In the genomic region with DNA sequence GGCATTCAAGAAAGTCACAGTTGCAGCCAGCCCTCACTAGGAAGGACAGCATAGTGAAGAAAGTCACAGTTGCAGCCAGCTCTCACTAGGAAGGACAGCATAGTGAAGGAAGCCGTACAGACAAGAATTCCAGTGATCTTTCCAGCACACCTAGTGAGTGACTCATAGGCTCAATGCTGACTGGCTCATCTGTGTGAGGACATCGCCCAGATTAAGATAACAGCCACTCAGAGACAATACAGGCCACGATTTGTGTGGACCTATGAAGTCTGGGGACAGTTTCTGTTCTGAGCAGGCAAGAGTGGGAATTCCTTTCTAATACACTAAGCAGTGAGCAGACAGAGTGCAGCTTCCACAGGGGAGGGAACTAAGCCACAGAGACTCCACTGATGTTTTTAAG, we compare ENCODE assay signal across 26 mouse cellular contexts. TPM values are rescaled to one million over a fixed set of nuclear protein-coding genes. Genes with fewer than 3 reads are reported as not detected.
A peak's percentile ranks its signal among the peaks of the same experiment; 100 is the strongest.
DNase-seq lines count a peak whose midpoint lies in the region; ATAC-seq and TF ChIP-seq lines count a peak whose summit lies in the region.
"Had no signal": no experiment of that assay in that cellular context is flagged by ENCODE, and none has a peak within 500 bp of the region (broad histone marks: within the 10 kb centered on the region; RNA-seq: fewer than 3 reads in every experiment).

No protein-coding gene starts in this region.

- no peak for TF ChIP-seq EP300 in heart, postnatal 0 days (IDR thresholded peaks at IDR 0.05; ENCODE audit: low read depth)

- H3K36me3 ChIP-seq in heart, postnatal 0 days (replicated peaks; ENCODE audit: control insufficient read depth, insufficient read depth, low read length) = no peaks in the 10 kb centered on the region
- no peaks in the 10 kb centered on the region for H3K36me3 ChIP-seq in intestine, embryonic 15.5 days
- H3K36me3 ChIP-seq: forebrain, embryonic 15.5 days; heart, embryonic 10.5 days; hindbrain, embryonic 12.5 days; kidney, embryonic 15.5 days; lung, embryonic 15.5 days; midbrain, embryonic 10.5 days; midbrain, embryonic 15.5 days; stomach, embryonic 15.5 days had no signal

- intact Hi-C loops in heart, postnatal 14 days (cut with DNase I) = no loop called here

- H3K4me3 ChIP-seq in heart, postnatal 0 days (ENCODE audit: low read depth, low read length) = no peak overlapping the region
- no peak overlapping the region for H3K4me3 ChIP-seq in intestine, embryonic 15.5 days (replicated peaks)
- H3K4me3 ChIP-seq: forebrain, embryonic 15.5 days; heart, embryonic 10.5 days; hindbrain, embryonic 12.5 days; kidney, embryonic 15.5 days; lung, embryonic 15.5 days; midbrain, embryonic 10.5 days; midbrain, embryonic 15.5 days; stomach, embryonic 15.5 days had no signal

- H3K4me1 ChIP-seq in heart, postnatal 0 days (ENCODE audit: control insufficient read depth, insufficient read depth) = no peaks in the 10 kb centered on the region
- no peaks in the 10 kb centered on the region for H3K4me1 ChIP-seq in intestine, embryonic 15.5 days (replicated peaks)
- H3K4me1 ChIP-seq: forebrain, embryonic 15.5 days; hindbrain, embryonic 12.5 days; kidney, embryonic 15.5 days; lung, embryonic 15.5 days; midbrain, embryonic 10.5 days; midbrain, embryonic 15.5 days; stomach, embryonic 15.5 days had no signal

- no peak overlapping the region for H3K9ac ChIP-seq in heart, postnatal 0 days (replicated peaks; ENCODE audit: low read depth, low read length)
- no peak overlapping the region for H3K9ac ChIP-seq in intestine, embryonic 15.5 days
- H3K9ac ChIP-seq: forebrain, embryonic 15.5 days; hindbrain, embryonic 12.5 days; kidney, embryonic 15.5 days; lung, embryonic 15.5 days; midbrain, embryonic 15.5 days; stomach, embryonic 15.5 days had no signal

- no peak overlapping the region for H3K27ac ChIP-seq in heart, postnatal 0 days (ENCODE audit: low read depth)
- no peak overlapping the region for H3K27ac ChIP-seq in intestine, embryonic 15.5 days
- H3K27ac ChIP-seq: forebrain, embryonic 15.5 days; heart, embryonic 10.5 days; hindbrain, embryonic 12.5 days; hindbrain, postnatal 0 days; kidney, embryonic 15.5 days; lung, embryonic 15.5 days; midbrain, embryonic 10.5 days; midbrain, embryonic 15.5 days; stomach, embryonic 15.5 days had no signal

- no peak overlapping the region for H3K4me2 ChIP-seq in heart, postnatal 0 days (ENCODE audit: low read depth, low read length)
- no peak overlapping the region for H3K4me2 ChIP-seq in intestine, embryonic 15.5 days (replicated peaks)
- H3K4me2 ChIP-seq: forebrain, embryonic 15.5 days; hindbrain, embryonic 12.5 days; kidney, embryonic 15.5 days; lung, embryonic 15.5 days; midbrain, embryonic 15.5 days; stomach, embryonic 15.5 days had no signal

- WGBS in heart, postnatal 0 days = 13% methylated on average over 3 of the region's 3 CpGs
- WGBS in intestine, embryonic 15.5 days = 38% methylated on average over 3 of the region's 3 CpGs

- ATAC-seq in heart, postnatal 0 days (ENCODE audit: insufficient read depth, low read depth) = no peak
- 0 out of 2 replicates have a peak, but pooled peaks have one; percentile 41 for ATAC-seq in intestine, embryonic 15.5 days
- ATAC-seq: CD4-positive, CD25-positive, alpha-beta regulatory T cell, adult 4 months; forebrain, embryonic 15.5 days; hindbrain, postnatal 0 days; midbrain, embryonic 15.5 days had no signal

- H3K9me3 ChIP-seq in heart, postnatal 0 days (replicated peaks; ENCODE audit: control insufficient read depth, low read length) = 0 out of 2 replicates have a peak, but pooled peaks cover 3% of the 10 kb centered on the region
- H3K9me3 ChIP-seq in intestine, embryonic 15.5 days = no peaks in the 10 kb centered on the region
- H3K9me3 ChIP-seq: lung, embryonic 15.5 days; midbrain, embryonic 10.5 days; midbrain, embryonic 15.5 days; stomach, embryonic 15.5 days had no signal

- no peak for TF ChIP-seq CTCF in heart, postnatal 0 days (IDR thresholded peaks at IDR 0.05; ENCODE audit: low read depth)

- DNase-seq in adrenal gland, adult 2 months = peak; percentile 6
- DNase-seq in adrenal gland, postnatal 4 days (ENCODE audit: low spot score in 2 of 2) = no peak
- DNase-seq in heart, postnatal 0 days (ENCODE audit: low spot score) = peak; percentile 18
- no peak for DNase-seq in heart, postnatal 14 days
- DNase-seq in B cell, adult 2 months = no peak
- no peak for DNase-seq in cerebellum, adult 11-12 months
- DNase-seq: adrenal gland, postnatal 14 days; cerebellum, adult 2 months; cerebellum, postnatal 14 days; gastrocnemius, postnatal 25 days; kidney, adult 18-20 months; kidney, postnatal 25 days; liver; right cerebral cortex, postnatal 25 days; thymus, postnatal 14 days had no signal

- H3K27me3 ChIP-seq in heart, postnatal 0 days (ENCODE audit: control insufficient read depth, insufficient read depth, low read length) = no peaks in the 10 kb centered on the region
- no peaks in the 10 kb centered on the region for H3K27me3 ChIP-seq in intestine, embryonic 15.5 days (replicated peaks)
- H3K27me3 ChIP-seq: forebrain, embryonic 15.5 days; hindbrain, embryonic 12.5 days; kidney, embryonic 15.5 days; lung, embryonic 15.5 days; midbrain, embryonic 15.5 days; stomach, embryonic 15.5 days had no signal

RNA-seq across cellular contexts. Expression of gene Maml3, which starts 46.3 kb away (rescaled TPM):
- total RNA-seq in adrenal gland, adult 2 months (2021) = 1 to 10 TPM; 7.8 TPM
- polyA plus RNA-seq in adrenal gland, adult 2 months (2012; rRNA removed) = 5.2 and 5.3 TPM in 2 replicates
- 10 to 100 TPM; 19.6 to 20.9 TPM for total RNA-seq in adrenal gland, postnatal 4 days (2021)
- total RNA-seq in heart, postnatal 0 days (2014; rRNA removed; ENCODE audit: low replicate concordance) = 5.8 and 6.2 TPM in 2 replicates
- 1.5 and 1.6 TPM in 2 replicates for polyA plus RNA-seq in heart, postnatal 0 days (2015; fragmentation: Nextera tagmentation; extraction: Ambion mirVana)
- total RNA-seq in heart, postnatal 14 days (2021) = 1 to 10 TPM; 3.7 to 5.0 TPM
- 4.1 and 4.9 TPM in 2 replicates for polyA plus RNA-seq in intestine, embryonic 15.5 days (2015; fragmentation: Nextera tagmentation; extraction: Ambion mirVana)

Comparison
In these comparisons a context has a peak if more than half of its experiments do, and no peak if none do; other contexts are left out.
1. DNase-seq: peak in adrenal gland, adult 2 months (single experiment) and heart, postnatal 0 days (single experiment); none in adrenal gland, postnatal 4 days (0 of 2), heart, postnatal 14 days (0 of 2), B cell, adult 2 months (0 of 2) and cerebellum, adult 11-12 months (single experiment).